Mouse (Mus musculus) ES-Bruce4 (cell line): ENCODE data around the gene Anapc15-ps. TPM values are rescaled to one million over a fixed set of nuclear protein-coding genes. Genes with fewer than 3 reads are reported as not detected.
A peak's percentile ranks its signal among the peaks of the same experiment; 100 is the strongest.

Experiments used
- H3K27ac ChIP-seq: 2 replicates; pipeline ENCODE4 v1.5.1; 2012; ENCODE audit warnings: low read length, inconsistent platforms; ENCODE audit not compliant: insufficient read depth
- H3K27me3 ChIP-seq: 2 replicates; pipeline ENCODE4 v1.6.1; 2012; ENCODE audit warnings: mild to moderate bottlenecking, low read length, inconsistent platforms; ENCODE audit not compliant: control insufficient read depth, poor library complexity, insufficient read depth, severe bottlenecking
- H3K36me3 ChIP-seq: 2 replicates; pipeline ENCODE4 v1.6.1; 2012; ENCODE audit warnings: inconsistent platforms, mild to moderate bottlenecking, low read length, moderate library complexity; ENCODE audit not compliant: control insufficient read depth, poor library complexity, insufficient read depth, severe bottlenecking
- H3K4me1 ChIP-seq: one replicate; pipeline ENCODE4 v1.8.1; 2011; ENCODE audit warnings: low read length; ENCODE audit not compliant: control insufficient read depth, insufficient read depth
- H3K4me3 ChIP-seq: 2 replicates; pipeline ENCODE4 v1.5.1; 2011; ENCODE audit warnings: low read depth, mild to moderate bottlenecking, low read length
- H3K9ac ChIP-seq: 2 replicates; pipeline ENCODE4 v1.6.1; 2012; ENCODE audit warnings: low read depth, mild to moderate bottlenecking, inconsistent platforms; ENCODE audit not compliant: poor library complexity, severe bottlenecking
- H3K9me3 ChIP-seq: replicated peaks from 2 replicates; pipeline ENCODE4 v1.6.1; 2012; ENCODE audit warnings: mild to moderate bottlenecking, low read length, inconsistent platforms; ENCODE audit not compliant: control insufficient read depth, poor library complexity, insufficient read depth, severe bottlenecking
- CTCF ChIP-seq: IDR thresholded peaks from one replicate; pipeline ENCODE4 v1.8.1; 2011; ENCODE audit warnings: low read depth, low read length
- EP300 ChIP-seq: IDR thresholded peaks from 2 replicates; pipeline ENCODE4 v1.6.1; 2011; ENCODE audit warnings: low read depth, low read length; ENCODE audit not compliant: insufficient read depth
- POLR2A ChIP-seq: IDR thresholded peaks from one replicate; pipeline ENCODE4 v1.8.1; 2011; ENCODE audit warnings: low read length; ENCODE audit not compliant: insufficient read depth
- polyA plus RNA-seq: library from polyadenylated mRNA; stranded (reverse); fragments of >200 nt; gene quantifications from 2 replicates; pipeline ENCODE4 v1.2.4, GENCODE M21; 2011; ENCODE audit warnings: low read depth; ENCODE audit not compliant: missing spikeins, insufficient read depth, insufficient read length

Gene Anapc15-ps
- 3.4 TPM in 1 of 2 replicates, not detected in the other for polyA plus RNA-seq

DNA sequence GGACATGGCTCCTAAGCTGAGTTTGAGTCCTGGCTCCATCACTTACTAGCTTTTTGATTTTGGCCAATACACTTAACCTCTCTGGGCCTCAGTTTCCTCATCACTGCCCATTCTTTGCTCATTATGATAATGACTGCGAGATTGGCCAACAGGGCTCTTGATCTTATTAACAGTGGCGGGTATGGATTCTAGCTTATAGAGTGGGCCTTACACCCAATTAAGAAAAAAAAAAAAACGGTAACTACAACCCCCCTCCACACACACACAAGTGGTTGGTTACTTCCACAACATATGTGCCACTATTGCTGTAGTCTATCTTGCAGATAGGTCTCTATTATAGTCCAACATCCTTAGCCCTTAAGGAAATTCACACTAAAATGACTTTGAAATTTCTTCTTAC, at the start of gene Anapc15-ps:
Gene Anapc15-ps, minus strand, starts transcription at position 101 of the 400 bp plus-strand sequence.
- no peak for TF ChIP-seq CTCF
- no peak for TF ChIP-seq EP300
- TF ChIP-seq POLR2A = no peak
- no peak within 1 kb of the TSS for H3K27ac ChIP-seq
- no peaks in the 10 kb centered on the region for H3K27me3 ChIP-seq
- no peak within 1 kb of the TSS for H3K9ac ChIP-seq
- H3K9me3 ChIP-seq = no peaks in the 10 kb centered on the region
- no peak within 1 kb of the TSS for H3K4me3 ChIP-seq
- no peaks in the 10 kb centered on the region for H3K36me3 ChIP-seq
- no peaks in the 10 kb centered on the region for H3K4me1 ChIP-seq

DNA sequence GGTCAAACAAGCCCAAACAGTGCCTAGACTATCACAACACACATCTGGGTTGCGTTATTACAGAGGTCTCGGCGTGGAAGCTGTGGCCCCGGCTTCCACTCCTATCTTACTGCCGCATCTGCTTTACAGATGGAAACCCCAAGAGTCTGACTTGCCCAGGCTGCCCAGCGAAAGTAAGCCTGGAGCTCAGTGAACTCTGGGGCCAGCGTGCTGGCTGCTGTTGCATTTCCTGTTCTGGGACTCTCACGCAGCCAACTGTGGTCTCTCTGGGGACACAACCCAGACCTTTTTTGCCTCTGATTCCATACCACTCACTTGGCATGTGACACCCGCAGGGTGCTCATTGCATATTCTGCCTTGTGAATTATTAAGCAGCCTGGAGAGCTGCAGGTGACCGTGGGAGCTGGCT, 49.0 kb upstream of the Anapc15-ps start:
- peaks cover 8% of the 10 kb centered on the region for H3K4me1 ChIP-seq
- no peak overlapping the region for H3K4me3 ChIP-seq
- TF ChIP-seq CTCF (no peak), POLR2A (no peak), EP300 (no peak)
- no peak overlapping the region for H3K27ac ChIP-seq
- H3K9me3 ChIP-seq = no peaks in the 10 kb centered on the region
- no peak overlapping the region for H3K9ac ChIP-seq
- H3K36me3 ChIP-seq = no peaks in the 10 kb centered on the region
- H3K27me3 ChIP-seq = no peaks in the 10 kb centered on the region

GRCm38 (mm10) chr10:95720181-95720798, 47.0 kb upstream of the Anapc15-ps start:
- Histone ChIP-seq H3K4me1 (peaks cover 8% of the 10 kb centered on the region), H3K4me3 (no peak overlapping the region), H3K27ac (peak overlapping the region; percentile 25; the same call in 1 of the 2 replicates), H3K36me3 (no peaks in the 10 kb centered on the region), H3K9me3 (no peaks in the 10 kb centered on the region), H3K27me3 (no peaks in the 10 kb centered on the region), H3K9ac (no peak overlapping the region)
- TF ChIP-seq CTCF (no peak), POLR2A (no peak), EP300 (0 out of 2 replicates have a peak, but pooled peaks have one; percentile 45)

- TF ChIP-seq CTCF (no peak), EP300 (peak; percentile 88), POLR2A (no peak)
- H3K4me1 ChIP-seq = peaks cover 8% of the 10 kb centered on the region
- H3K27ac ChIP-seq = peak overlapping the region; percentile 60; the same call in 1 of the 2 replicates
- H3K27me3 ChIP-seq = no peaks in the 10 kb centered on the region
- H3K36me3 ChIP-seq = no peaks in the 10 kb centered on the region
- no peak overlapping the region for H3K9ac ChIP-seq
- no peak overlapping the region for H3K4me3 ChIP-seq
- no peaks in the 10 kb centered on the region for H3K9me3 ChIP-seq
Observed at GRCm38 (mm10) chr10:95719472-95719871, 46.2 kb upstream of the Anapc15-ps start.

- H3K4me1 ChIP-seq = peaks cover 8% of the 10 kb centered on the region
- H3K36me3 ChIP-seq = no peaks in the 10 kb centered on the region
- TF ChIP-seq EP300 (peak; percentile 88), CTCF (no peak)
- no peaks in the 10 kb centered on the region for H3K9me3 ChIP-seq
- H3K27ac ChIP-seq = peak overlapping the region; percentile 60
- no peak overlapping the region for H3K4me3 ChIP-seq
- H3K9ac ChIP-seq = no peak overlapping the region
- no peaks in the 10 kb centered on the region for H3K27me3 ChIP-seq
Observed at GRCm38 (mm10) chr10:95718760-95719159, 45.5 kb upstream of the Anapc15-ps start.

GRCm38 (mm10) chr10:95717106-95717680, 43.9 kb upstream of the Anapc15-ps start:
- Histone ChIP-seq H3K27ac (0 out of 2 replicates have a peak overlapping the region, but pooled peaks have one; percentile 15), H3K4me3 (no peak overlapping the region), H3K4me1 (peaks cover 8% of the 10 kb centered on the region), H3K9ac (no peak overlapping the region), H3K27me3 (no peaks in the 10 kb centered on the region), H3K36me3 (no peaks in the 10 kb centered on the region), H3K9me3 (no peaks in the 10 kb centered on the region)
- TF ChIP-seq POLR2A (no peak), EP300 (no peak), CTCF (no peak)
